Mouse (Mus musculus) kidney, embryonic 14.5 days (tissue): ENCODE data around the gene Pbx1. TPM values are rescaled to one million over a fixed set of nuclear protein-coding genes. Genes with fewer than 3 reads are reported as not detected.
A peak's percentile ranks its signal among the peaks of the same experiment; 100 is the strongest.

ENCODE experiments used
- ATAC-seq: fragments of 200-750 bp; cut with Nextera tagmentation; 2 replicates; pipeline ENCODE4 v1.8.0; 2017; ENCODE audit warnings: moderate number of reproducible peaks, mild to moderate bottlenecking, moderate TSS enrichment, moderate library complexity; ENCODE audit not compliant: low FRiP score, low TSS enrichment
- H3K27ac ChIP-seq: fragments of 300-500 bp; sonication (generic); 2 replicates; pipeline ENCODE4 v1.5.1; 2014; ENCODE audit warnings: low read depth, mild to moderate bottlenecking, low read length, moderate library complexity, mixed read lengths
- H3K27me3 ChIP-seq: fragments of 300-500 bp; sonication (generic); 2 replicates; pipeline ENCODE4 v1.6.1; 2014; ENCODE audit warnings: mild to moderate bottlenecking, low read length; ENCODE audit not compliant: control insufficient read depth, insufficient read depth
- H3K36me3 ChIP-seq: fragments of 300-500 bp; sonication (generic); 2 replicates; pipeline ENCODE4 v1.6.1; 2014; ENCODE audit warnings: low read length, mixed read lengths; ENCODE audit not compliant: control insufficient read depth, insufficient read depth
- H3K4me1 ChIP-seq: fragments of 300-500 bp; sonication (generic); 2 replicates; pipeline ENCODE4 v1.6.1; 2014; ENCODE audit warnings: low read length, mixed read lengths; ENCODE audit not compliant: control insufficient read depth, insufficient read depth
- H3K4me2 ChIP-seq: fragments of 300-500 bp; sonication (generic); replicated peaks from 2 replicates; pipeline ENCODE4 v1.6.1; 2014; ENCODE audit warnings: low read depth, mild to moderate bottlenecking, low read length
- H3K4me3 ChIP-seq: fragments of 300-500 bp; sonication (generic); 2 replicates; pipeline ENCODE4 v1.5.1; 2014; ENCODE audit warnings: mild to moderate bottlenecking, low read length
- H3K9ac ChIP-seq: fragments of 300-500 bp; sonication (generic); 2 replicates; pipeline ENCODE4 v1.6.1; 2014; ENCODE audit warnings: low read depth, mild to moderate bottlenecking, low read length, moderate library complexity
- H3K9me3 ChIP-seq: fragments of 300-500 bp; sonication (generic); 2 replicates; pipeline ENCODE4 v1.6.1; 2016; ENCODE audit warnings: low read length; ENCODE audit not compliant: control insufficient read depth
- WGBS: fragments of 180-500 bp; shearing (Covaris S2); extraction: QIAGEN DNeasy Blood & Tissue Kit; methylation state at CpG from one replicate; pipeline ENCODE4 v1.1.7; 2014; 5-methylcytosine and 5-hydroxymethylcytosine counted together
- polyA plus RNA-seq: library from polyadenylated mRNA; unstranded; fragments of >200 nt; fragmentation: Nextera tagmentation; extraction: Ambion mirVana; gene quantifications from 2 replicates; pipeline ENCODE4 v1.2.1, GENCODE M21; 2014

Gene Pbx1
- polyA plus RNA-seq, 1 experiment from 2014 or later: 107 TPM

DNA sequence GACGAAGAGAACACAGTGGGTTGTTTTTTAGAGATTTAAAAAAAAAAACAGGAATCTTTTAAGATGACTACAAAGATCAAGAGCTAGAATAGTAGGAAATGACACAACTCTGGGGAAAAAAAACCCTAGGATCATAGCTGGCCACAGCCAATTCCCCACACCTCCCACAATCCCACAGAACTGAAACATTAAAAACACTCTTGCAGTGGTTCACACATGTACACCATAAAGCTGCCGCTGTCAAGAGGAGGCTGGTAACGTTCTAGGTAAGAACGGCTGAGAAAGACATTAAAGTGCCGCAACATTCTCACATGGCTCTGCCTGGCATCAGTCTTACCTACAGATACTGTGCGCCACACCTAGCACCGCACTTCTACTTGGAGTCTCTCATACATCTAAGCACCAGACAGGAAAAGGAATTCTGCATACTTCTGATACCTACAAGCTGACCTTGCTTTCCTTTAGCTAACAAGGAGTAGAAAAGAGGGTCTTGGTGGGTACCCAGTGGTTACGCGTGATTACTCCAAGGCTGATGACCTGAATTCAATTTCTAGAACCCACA is 176.6 kb downstream of the Pbx1 start:
- Histone ChIP-seq H3K36me3 (no peaks in the 10 kb centered on the region; the same call in 1 of the 2 replicates), H3K4me1 (0 out of 2 replicates have a peak, but pooled peaks cover 3% of the 10 kb centered on the region), H3K9me3 (no peaks in the 10 kb centered on the region), H3K27me3 (no peaks in the 10 kb centered on the region), H3K9ac (no peak overlapping the region), H3K27ac (no peak overlapping the region), H3K4me3 (no peak overlapping the region), H3K4me2 (no peak overlapping the region)
- no peak for ATAC-seq
- 91% methylated on average over 9 of the region's 9 CpGs for WGBS

DNA sequence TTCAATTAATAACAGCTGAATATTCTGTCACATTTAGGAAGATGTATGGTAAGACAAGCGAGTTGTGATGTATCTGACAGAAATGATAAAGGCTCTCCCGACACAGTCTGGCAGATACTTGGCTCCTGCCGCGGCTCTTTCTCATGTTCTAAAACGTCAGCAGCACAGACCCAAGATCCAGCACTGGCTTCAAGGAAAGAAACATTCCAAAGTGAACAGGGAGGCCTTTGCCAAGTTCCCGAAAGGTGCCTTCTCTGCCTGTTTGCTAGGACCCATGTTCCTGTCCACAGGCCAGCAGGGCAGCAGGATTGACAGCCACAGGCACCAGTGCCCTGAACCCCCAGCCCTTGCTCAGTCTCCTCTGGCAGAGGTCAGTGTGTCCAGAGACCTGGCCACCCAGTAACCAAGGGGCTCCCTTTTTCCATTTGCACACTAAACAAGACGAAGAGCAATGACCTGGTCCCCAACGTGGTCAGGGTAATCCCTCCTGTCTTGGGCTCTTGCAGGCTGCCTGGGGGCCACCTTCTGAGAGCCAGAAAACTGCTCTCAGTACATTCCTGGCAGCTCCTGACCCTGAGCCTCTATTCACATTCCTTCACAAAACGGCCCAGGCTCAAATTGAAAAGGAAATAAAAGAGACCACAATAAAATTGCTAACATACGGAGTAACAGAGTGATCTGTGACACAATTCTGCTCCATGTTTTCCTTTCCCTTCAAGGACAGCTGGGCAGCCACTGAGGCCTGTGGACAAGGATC is 184.9 kb downstream of the Pbx1 start:
- no peaks in the 10 kb centered on the region for H3K36me3 ChIP-seq
- 37% methylated on average over 10 of the region's 10 CpGs for WGBS
- no peak overlapping the region for H3K9ac ChIP-seq
- no peak overlapping the region for H3K4me2 ChIP-seq
- H3K27ac ChIP-seq: no peak overlapping the region
- no peak for ATAC-seq
- H3K27me3 ChIP-seq: no peaks in the 10 kb centered on the region
- no peak overlapping the region for H3K4me3 ChIP-seq
- no peaks in the 10 kb centered on the region for H3K9me3 ChIP-seq
- peaks cover 48% of the 10 kb centered on the region for H3K4me1 ChIP-seq

DNA sequence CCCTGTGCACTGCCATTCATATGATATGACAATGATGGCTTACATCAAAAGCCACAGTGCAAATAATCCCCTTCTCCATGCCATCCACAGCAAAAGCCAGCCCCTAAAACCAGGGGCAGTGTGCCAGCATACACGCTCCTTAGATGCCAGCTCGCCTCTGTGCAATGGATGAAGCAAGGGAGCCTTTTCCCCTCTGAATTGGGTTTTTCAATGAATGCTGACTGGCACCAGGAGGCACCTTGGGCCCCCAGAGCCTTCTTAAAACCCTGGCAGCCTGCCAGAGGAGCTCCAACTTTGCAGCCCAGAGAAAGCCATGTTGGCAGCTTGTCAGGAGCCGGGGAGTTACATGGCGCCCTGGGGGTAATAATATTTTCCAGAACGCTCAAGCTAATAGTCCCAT is 186.5 kb downstream of the Pbx1 start:
- Histone ChIP-seq H3K4me2 (no peak overlapping the region), H3K9me3 (no peaks in the 10 kb centered on the region), H3K4me3 (no peak overlapping the region), H3K27me3 (no peaks in the 10 kb centered on the region), H3K27ac (no peak overlapping the region), H3K36me3 (no peaks in the 10 kb centered on the region), H3K9ac (no peak overlapping the region), H3K4me1 (peaks cover 64% of the 10 kb centered on the region)
- no peak for ATAC-seq
- WGBS: 74% methylated on average over 5 of the region's 5 CpGs

DNA sequence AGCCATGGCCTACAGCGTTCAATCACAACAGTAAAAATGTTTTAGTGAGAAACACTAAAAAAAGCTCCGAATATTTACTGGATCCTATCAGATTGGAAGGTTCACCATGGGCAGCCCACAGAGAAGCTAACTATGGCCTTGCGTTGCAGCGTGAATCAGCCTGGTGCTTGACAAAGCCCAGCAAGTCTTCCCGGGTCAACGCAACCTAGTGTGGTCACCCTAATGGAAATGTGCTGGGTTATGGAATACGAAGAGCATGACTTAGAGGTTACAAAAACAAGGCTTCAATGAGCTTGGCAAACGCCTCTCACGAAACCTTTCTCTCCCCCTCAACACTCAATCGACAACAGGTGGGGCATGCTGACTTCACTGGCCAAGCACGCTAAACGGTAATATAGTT is 188.3 kb downstream of the Pbx1 start:
- H3K36me3 ChIP-seq: no peaks in the 10 kb centered on the region
- WGBS: 26% methylated on average over 12 of the region's 12 CpGs
- H3K4me3 ChIP-seq: no peak overlapping the region
- H3K27ac ChIP-seq: no peak overlapping the region
- H3K4me2 ChIP-seq: no peak overlapping the region
- ATAC-seq: no peak
- peaks cover 72% of the 10 kb centered on the region for H3K4me1 ChIP-seq
- no peaks in the 10 kb centered on the region for H3K9me3 ChIP-seq
- no peak overlapping the region for H3K9ac ChIP-seq
- H3K27me3 ChIP-seq: no peaks in the 10 kb centered on the region

DNA sequence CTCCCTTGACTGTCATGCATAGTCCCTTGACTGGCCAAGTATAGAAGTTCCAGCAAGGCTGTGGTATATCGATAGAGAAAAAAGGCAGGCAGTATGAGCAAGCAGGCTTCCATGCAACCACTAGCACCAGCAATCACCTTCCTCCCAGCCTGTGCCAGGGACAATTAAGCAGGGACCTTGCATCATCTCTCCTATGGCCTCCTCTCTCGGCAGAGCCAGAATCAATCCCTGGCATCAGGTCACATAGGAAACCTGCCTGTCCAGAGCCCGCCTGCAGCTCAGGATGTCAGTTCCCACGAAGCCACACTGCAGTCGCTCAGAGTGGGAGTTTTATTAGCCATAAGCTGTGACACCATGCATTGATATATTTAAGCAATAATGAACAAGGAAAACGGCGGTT is 189.0 kb downstream of the Pbx1 start:
- Histone ChIP-seq H3K4me1 (peaks cover 70% of the 10 kb centered on the region), H3K9me3 (no peaks in the 10 kb centered on the region), H3K4me3 (no peak overlapping the region), H3K27ac (no peak overlapping the region; the same call in 1 of the 2 replicates), H3K4me2 (no peak overlapping the region), H3K9ac (no peak overlapping the region), H3K27me3 (no peaks in the 10 kb centered on the region), H3K36me3 (no peaks in the 10 kb centered on the region)
- WGBS: 37% methylated on average over 7 of the region's 7 CpGs
- ATAC-seq: no peak

DNA sequence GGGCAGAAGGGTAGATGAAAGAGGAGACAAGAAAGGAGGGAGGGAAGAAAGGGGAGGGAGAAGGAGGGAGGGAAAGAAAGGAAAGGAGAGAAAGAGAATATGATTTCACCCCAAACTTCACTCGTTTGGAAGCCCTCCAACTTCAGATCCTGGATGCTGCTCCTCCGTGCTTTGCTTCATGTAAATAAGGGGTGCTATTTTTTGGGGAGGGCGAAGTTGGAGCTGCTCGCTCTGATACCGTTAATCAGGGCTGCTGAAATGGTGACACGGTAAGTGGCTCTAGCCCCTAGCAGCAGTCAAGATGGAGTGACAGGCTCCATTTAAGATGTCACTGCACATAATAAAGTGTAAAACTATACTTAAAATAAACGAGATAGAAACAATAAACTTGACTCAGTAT is 190.8 kb downstream of the Pbx1 start:
- no peaks in the 10 kb centered on the region for H3K27me3 ChIP-seq
- H3K4me2 ChIP-seq: peak overlapping the region; percentile 25
- no peak overlapping the region; the same call in 1 of the 2 replicates for H3K4me3 ChIP-seq
- H3K9me3 ChIP-seq: no peaks in the 10 kb centered on the region
- 12% methylated on average over 7 of the region's 7 CpGs for whole genome bisulfite sequencing
- 0 out of 2 replicates have a peak overlapping the region, but pooled peaks have one; percentile 7 for H3K9ac ChIP-seq
- H3K36me3 ChIP-seq: no peaks in the 10 kb centered on the region
- peak; percentile 56; the same call in 1 of the 2 replicates for ATAC-seq
- H3K27ac ChIP-seq: no peak overlapping the region; the same call in 1 of the 2 replicates
- peaks cover 55% of the 10 kb centered on the region for H3K4me1 ChIP-seq

DNA sequence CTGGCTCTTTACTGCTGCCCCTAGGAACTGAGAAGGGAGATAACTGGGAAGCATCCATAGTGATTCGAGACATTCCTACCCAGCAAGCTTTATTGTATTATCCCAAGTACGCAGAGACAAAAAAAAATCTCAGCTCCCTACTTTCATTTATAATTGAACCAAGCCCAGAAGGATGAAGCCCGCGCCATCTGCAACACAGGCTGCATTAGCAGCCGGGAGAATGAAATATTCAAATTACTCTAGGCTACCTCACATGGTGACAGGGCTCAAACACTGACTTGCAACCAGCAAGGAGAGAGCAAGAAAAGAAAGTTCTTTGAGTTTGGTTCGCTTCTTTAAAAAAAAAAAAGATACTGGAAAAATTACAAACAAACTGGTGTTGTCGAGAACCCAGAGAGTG is 191.2 kb downstream of the Pbx1 start:
- no peak for ATAC-seq
- Histone ChIP-seq H3K4me3 (no peak overlapping the region), H3K27ac (no peak overlapping the region; the same call in 1 of the 2 replicates)

DNA sequence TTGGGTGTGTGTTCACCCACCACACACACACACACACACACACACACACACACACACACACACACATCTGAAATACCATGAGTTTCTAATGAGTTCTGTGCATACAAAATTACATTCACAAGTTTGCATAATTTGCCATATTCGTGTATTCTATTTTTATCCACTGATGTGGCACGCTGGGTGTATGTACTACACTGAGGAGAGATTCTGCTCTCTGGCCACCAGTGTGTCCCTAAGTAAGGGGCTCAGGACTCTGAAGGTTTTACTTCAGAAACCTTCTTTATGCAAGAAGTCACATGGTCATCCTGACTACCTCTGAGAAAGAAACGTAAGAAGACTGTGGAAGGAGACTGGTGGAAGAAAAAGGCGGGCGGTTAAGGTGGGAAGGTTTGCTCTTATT is 191.7 kb downstream of the Pbx1 start:
- Histone ChIP-seq H3K9ac (no peak overlapping the region), H3K4me3 (no peak overlapping the region), H3K27ac (no peak overlapping the region), H3K4me2 (no peak overlapping the region), H3K4me1 (peaks cover 47% of the 10 kb centered on the region), H3K27me3 (no peaks in the 10 kb centered on the region), H3K9me3 (no peaks in the 10 kb centered on the region), H3K36me3 (no peaks in the 10 kb centered on the region)
- ATAC-seq: no peak
- WGBS: 79% methylated on average over 5 of the region's 5 CpGs

More for the DNA sequence above, 191.2 kb downstream of the Pbx1 start:
- Histone ChIP-seq H3K4me2 (no peak overlapping the region), H3K9me3 (no peaks in the 10 kb centered on the region), H3K27me3 (no peaks in the 10 kb centered on the region), H3K36me3 (no peaks in the 10 kb centered on the region), H3K9ac (no peak overlapping the region), H3K4me1 (peaks cover 52% of the 10 kb centered on the region)
- 49% methylated on average over 7 of the region's 7 CpGs for WGBS

DNA sequence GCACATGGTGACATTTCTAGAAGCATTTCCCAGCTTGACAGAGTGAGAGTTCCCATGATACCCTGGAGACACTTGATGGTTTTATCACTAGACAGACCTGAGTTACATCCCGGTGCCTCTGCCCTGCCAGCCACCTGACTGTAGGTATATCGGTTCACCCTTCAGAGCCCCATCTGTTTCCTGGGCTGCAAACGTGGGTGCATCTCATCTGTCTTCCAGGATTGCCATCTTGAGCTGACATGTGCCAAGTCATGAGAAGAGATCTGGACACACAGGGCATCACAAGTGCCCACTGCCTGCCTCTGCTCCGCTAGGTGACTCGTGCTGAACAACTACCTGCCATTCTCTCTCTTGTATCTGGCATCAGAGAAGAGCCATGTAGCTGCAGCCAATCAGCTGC is 196.0 kb downstream of the Pbx1 start:
- no peak overlapping the region for H3K4me2 ChIP-seq
- no peak overlapping the region for H3K4me3 ChIP-seq
- no peak overlapping the region for H3K27ac ChIP-seq
- H3K9ac ChIP-seq: no peak overlapping the region
- peaks cover 7% of the 10 kb centered on the region; the same call in 1 of the 2 replicates for H3K36me3 ChIP-seq
- H3K9me3 ChIP-seq: no peaks in the 10 kb centered on the region
- ATAC-seq: no peak
- no peaks in the 10 kb centered on the region for H3K27me3 ChIP-seq
- 81% methylated on average over 5 of the region's 5 CpGs for WGBS
- H3K4me1 ChIP-seq: peaks cover 26% of the 10 kb centered on the region
